Mouse (Mus musculus) brain, embryonic 18.5 days (tissue): ENCODE measurements at regions not wholly inside any gene's neighbourhood (a gene's known extent, or its start where the extent isn't known, plus 50 kb on each side); places are given as distances from the start of the nearest gene placed in this dataset.

Experiments used
- DNase-seq: peaks from one replicate; pipeline ENCODE4 v3.0.0-alpha.2; 2012; ENCODE audit warnings: low read depth, low spot score

DNA sequence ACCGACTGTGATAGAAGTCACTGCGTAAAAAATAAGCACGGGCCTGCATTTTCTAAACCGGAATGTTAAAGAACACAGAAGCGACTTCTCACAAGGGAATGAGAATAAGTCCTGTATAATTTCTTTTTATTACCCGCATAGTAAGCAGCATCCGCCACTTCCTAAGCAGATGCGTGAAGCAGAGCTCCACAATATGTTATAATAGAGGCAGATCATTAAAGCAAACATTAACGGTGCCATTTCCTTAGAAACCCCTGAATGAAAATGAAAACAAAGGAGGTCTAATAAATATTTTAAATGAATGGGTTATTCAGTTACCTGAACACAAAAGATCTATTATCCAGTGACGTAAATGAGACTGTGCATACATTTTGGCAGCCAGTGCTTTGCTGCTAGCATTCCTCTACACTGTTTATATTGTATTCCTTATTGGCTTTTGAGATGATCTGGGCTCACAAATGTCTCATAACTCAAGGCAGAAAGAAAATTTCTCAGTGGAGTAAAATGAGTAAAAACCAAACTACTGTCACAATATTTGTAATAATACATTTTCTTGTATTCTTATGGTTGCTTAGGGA is 566.6 kb upstream of the Epha6 start:
- peak; percentile 10 for DNase-seq

DNA sequence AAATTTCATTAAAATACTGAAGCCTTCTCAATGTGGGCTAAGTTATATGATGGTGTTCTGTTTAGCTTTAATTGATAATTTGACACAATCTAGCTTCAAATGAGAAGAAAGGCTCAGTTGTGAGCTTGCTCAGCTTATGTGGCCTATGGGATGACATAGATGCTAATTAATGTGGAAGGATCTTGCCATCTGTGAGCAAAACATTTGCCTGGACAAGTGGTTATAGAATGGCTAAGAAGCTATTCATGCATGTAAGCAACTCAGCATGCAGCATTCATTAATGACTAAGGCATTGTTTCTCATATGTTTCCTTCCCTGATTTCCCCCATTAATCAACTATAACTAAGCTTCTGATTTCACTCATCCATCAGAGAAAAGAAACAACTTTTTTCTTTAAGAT is 532.8 kb upstream of the Epha6 start:
- DNase-seq: no peak
